Mouse (Mus musculus) bone marrow macrophage, adult 2 months (primary cell): Measurements from ENCODE around the gene Bnip3. TPM values are rescaled to one million over a fixed set of nuclear protein-coding genes. Genes with fewer than 3 reads are reported as not detected.
A peak's percentile ranks its signal among the peaks of the same experiment; 100 is the strongest.

Source experiments
- H3K27ac ChIP-seq: 2 replicates; pipeline ENCODE4 v1.5.1; 2012; ENCODE audit warnings: low read depth, low read length; ENCODE audit not compliant: insufficient read depth
- H3K4me1 ChIP-seq: 2 replicates; pipeline ENCODE4 v1.6.1; 2012; ENCODE audit warnings: low read length; ENCODE audit not compliant: control insufficient read depth, insufficient read depth
- H3K4me3 ChIP-seq: 2 replicates; pipeline ENCODE4 v1.5.1; 2012; ENCODE audit warnings: mild to moderate bottlenecking, low read length, moderate library complexity; ENCODE audit not compliant: insufficient read depth
- CTCF ChIP-seq: IDR thresholded peaks from 2 replicates; pipeline ENCODE4 v1.5.1; 2012; ENCODE audit warnings: low read depth, mild to moderate bottlenecking, low read length, moderate library complexity
- POLR2A ChIP-seq: IDR thresholded peaks from 2 replicates; pipeline ENCODE4 v1.6.1; 2012; ENCODE audit warnings: mild to moderate bottlenecking, low read depth, low read length, borderline replicate concordance
- polyA plus RNA-seq: library from polyadenylated mRNA; stranded (reverse); fragments of >200 nt; gene quantifications from 2 replicates; pipeline ENCODE4 v1.2.4, GENCODE M21; 2012; ENCODE audit not compliant: missing spikeins, insufficient read depth, insufficient read length

Gene Bnip3
- polyA plus RNA-seq, 1 experiment: 42.6 TPM

DNA sequence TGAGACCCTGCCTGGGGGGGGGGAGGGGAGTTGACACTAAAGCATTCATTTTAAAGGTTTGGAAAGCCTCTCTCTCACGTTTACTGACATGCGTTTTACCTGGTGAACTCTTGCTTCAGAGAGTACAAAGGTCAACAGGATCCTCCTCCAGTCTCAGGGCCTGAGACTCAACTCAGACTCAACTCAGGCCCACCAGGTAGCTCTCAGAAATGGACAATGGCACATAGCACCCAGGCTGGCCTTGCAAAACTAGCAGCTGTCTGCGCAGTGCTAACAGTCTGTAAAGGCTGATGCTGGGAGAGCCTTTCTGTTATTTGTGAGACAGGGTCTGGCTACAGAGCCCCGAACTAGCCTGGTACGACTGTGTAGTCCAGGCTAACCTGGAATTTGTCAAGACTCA, 1.3 kb downstream of the Bnip3 start:
- H3K4me1 ChIP-seq: peaks cover 25% of the 10 kb centered on the region
- peak overlapping the region; percentile 77 for H3K4me3 ChIP-seq
- H3K27ac ChIP-seq: no peak overlapping the region
- TF ChIP-seq POLR2A (no peak), CTCF (no peak)

DNA sequence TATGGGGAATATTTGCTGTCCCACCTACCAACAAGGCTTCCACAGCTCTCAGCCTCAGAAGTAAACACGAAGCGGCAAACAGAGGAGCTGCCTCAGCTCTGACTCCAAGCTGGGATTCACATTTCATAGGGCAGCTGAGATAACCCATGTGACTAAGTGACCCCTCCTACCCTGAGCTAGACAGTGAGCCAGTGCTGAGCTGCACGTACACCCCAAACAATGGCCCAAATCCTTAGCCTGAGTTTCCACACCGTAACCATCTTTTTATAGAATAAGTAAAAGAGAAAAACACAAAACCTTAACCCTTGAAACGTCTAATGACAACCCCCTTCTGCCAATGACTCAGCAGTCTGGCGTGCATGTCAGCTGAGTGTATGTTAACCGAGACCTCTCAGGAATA, 2.3 kb downstream of the Bnip3 start:
- peaks cover 25% of the 10 kb centered on the region for H3K4me1 ChIP-seq
- TF ChIP-seq CTCF (no peak), POLR2A (no peak)
- 0 out of 2 replicates have a peak overlapping the region, but pooled peaks have one; percentile 3 for H3K4me3 ChIP-seq
- H3K27ac ChIP-seq: no peak overlapping the region

DNA sequence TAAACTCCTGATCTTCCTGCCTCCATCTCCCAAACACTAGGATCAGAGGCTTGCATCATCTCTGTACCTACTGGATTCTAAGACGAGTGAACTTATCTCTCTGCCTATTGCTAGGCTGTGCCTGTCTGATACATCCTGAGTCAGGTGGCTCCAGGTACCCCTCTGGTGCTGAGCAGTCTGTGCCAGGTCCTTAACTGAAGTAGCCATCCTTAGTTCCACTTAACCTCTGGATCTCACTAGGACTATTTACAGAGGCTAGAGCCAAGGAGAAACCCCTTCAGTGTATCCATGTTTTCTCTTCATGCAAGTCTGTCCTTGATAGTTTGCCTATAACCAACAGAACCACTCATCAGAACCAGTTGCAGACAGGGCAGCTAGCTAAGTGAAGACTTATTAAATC, 2.9 kb downstream of the Bnip3 start:
- Histone ChIP-seq H3K4me3 (no peak overlapping the region), H3K27ac (no peak overlapping the region), H3K4me1 (peaks cover 25% of the 10 kb centered on the region)
- TF ChIP-seq CTCF (no peak), POLR2A (no peak)

DNA sequence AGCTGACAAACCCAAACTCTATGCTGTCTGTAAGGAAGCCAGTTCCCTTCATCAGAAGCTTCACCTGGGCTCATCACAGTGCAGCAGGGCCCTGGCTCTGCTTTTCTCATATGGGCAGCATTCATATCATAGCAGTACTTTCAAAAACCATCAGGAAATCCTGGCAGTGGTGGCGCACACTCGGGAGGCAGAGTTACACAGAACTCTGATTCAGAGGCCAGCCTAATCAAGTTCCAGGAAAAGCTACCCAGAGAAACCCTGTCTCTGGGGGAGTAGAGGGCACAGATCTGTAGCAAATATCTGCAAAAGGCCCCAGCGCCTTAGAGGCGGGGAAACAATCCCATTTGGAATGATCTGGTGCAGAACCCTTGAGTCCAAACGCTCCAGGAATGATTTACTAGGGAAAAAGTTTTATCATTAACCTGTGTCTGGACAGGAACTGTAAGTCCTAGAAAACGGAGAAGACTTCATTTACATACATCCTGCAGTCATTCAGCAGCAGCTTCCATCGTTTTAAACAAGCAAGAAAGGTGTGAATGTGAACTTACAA, 5.4 kb downstream of the Bnip3 start:
- TF ChIP-seq CTCF (no peak), POLR2A (no peak)
- H3K27ac ChIP-seq: no peak overlapping the region
- H3K4me3 ChIP-seq: no peak overlapping the region
- H3K4me1 ChIP-seq: peaks cover 16% of the 10 kb centered on the region

DNA sequence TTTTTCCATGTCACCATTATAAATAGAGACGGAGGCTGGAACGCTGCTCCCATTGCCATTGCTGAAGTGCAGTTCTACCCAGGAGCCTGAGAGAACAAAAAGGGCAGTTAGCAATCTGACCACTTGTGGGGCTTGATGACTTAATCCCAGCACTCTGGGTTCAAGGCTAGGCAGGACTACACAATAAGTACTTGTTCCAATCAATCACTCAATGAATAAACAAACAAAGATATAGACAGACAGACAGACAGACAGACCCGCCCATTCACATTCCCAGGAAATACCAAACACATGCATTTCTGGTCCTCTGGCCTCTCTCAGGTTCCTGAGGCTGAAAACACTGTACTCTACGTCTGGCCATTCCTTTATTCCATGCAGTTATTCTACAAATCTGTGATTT, 10.6 kb downstream of the Bnip3 start:
- Histone ChIP-seq H3K27ac (no peak overlapping the region), H3K4me1 (0 out of 2 replicates have a peak, but pooled peaks cover 2% of the 10 kb centered on the region), H3K4me3 (no peak overlapping the region)
- TF ChIP-seq CTCF (no peak), POLR2A (no peak)

DNA sequence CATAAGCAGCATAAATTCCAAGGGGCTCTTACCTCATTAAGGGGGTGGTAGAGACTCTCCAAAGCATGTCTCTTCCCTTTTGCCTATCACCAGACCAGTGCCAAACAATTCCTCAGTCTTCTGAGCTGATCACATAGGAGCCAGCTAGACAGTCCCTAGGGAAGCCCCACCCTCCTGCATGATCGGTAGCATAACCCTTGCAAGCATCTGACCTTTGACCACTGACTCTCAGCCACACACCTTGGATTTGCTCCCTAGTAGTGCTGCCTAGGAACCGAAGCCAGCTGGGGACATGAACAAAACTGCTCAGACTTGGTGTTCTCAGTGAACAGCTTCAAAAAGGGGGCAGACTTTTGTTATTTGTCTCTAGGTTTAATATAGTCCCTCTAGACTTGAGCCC, 11.2 kb downstream of the Bnip3 start:
- TF ChIP-seq CTCF (no peak), POLR2A (no peak)
- H3K4me1 ChIP-seq: 0 out of 2 replicates have a peak, but pooled peaks cover 2% of the 10 kb centered on the region

DNA sequence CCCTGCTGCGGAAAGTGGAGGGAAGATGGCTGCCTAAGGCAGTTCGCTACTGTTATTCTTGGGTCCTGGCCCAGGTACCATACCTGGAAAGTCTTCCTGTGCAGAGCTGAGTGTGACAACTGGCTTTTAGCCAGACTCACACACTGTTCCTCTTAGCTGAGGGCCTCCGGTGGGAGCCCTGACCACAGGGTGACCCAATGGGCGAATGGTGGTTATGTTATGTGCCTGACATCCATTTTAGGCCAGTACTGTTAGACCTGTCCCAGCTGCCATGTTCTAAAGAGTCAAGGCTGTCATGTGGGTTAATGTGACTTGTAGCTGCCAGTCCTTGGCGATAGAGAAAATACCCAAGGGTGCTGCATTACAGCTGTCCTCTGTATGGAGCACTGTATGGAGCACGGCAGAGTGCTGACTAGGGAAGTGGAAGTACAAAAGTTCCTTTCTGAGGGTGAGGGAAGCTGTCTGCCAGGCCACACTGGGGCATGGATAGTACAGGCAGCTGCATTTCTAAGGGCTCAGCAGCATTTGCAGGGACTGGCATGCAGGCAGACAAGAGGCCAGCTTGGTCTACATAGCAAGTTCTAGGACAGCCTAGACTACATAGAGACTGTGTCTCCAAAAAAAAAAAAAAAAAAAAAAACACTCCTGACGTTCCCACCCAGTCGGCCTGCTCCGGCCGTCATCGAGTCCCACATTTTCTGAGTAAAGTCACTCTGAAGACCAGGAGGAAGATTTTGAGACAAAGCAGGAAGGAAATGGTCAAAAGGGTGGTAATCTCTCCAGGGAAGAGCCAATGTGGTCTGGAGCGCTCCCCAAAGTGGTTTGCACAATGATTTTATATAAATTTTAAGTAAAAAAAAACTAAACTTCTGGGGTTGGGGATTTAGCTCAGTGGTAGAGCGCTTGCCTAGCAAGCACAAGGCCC, 23.7 kb downstream of the Bnip3 start:
- Histone ChIP-seq H3K4me3 (no peak overlapping the region), H3K27ac (no peak overlapping the region), H3K4me1 (no peaks in the 10 kb centered on the region)
- TF ChIP-seq CTCF: no peak
- TF ChIP-seq POLR2A: no peak

More for the DNA sequence above, 11.2 kb downstream of the Bnip3 start:
- no peak overlapping the region for H3K4me3 ChIP-seq
- H3K27ac ChIP-seq: no peak overlapping the region

DNA sequence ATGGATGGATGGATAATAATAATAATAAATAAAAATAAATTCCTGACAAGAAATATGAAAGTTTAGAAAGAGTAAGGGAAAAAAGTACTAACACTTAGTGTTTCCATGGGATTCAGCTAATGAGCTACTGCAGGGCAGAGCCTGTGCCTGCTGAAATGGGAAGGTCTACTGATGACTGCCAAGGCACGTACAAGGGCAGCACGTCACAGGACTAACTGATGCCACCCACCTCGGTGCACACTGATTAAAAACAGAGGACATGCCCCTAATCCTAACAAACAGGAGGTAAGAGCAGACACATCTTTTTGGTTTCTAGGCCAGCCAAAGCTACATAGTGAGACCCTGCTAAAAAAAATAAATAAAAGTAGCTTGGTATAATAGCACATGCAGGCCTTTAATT, 25.6 kb downstream of the Bnip3 start:
- no peak overlapping the region for H3K4me3 ChIP-seq
- H3K4me1 ChIP-seq: no peaks in the 10 kb centered on the region
- TF ChIP-seq POLR2A: no peak
- TF ChIP-seq CTCF: no peak
- no peak overlapping the region for H3K27ac ChIP-seq

DNA sequence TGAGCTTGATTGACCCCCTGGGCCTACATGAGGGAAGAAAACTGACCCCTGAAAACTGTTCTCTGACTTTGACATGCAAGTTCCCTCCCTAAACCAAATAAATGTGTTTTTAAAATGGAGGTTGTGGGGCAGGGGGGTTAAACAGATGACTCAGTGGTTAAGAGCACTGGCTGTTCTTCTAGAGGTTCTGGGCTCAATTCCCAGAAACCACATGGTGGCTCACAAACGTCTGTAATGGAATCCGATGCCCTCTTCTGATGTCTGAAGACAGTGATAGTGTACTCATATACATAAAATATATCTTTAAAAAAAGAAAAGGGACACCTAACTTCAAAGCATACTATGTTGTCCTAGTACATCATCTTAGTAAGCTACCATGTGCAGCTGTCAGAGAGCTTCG, 34.3 kb downstream of the Bnip3 start:
- Histone ChIP-seq H3K4me1 (no peaks in the 10 kb centered on the region), H3K27ac (no peak overlapping the region), H3K4me3 (no peak overlapping the region)
- TF ChIP-seq CTCF: no peak
- no peak for TF ChIP-seq POLR2A

DNA sequence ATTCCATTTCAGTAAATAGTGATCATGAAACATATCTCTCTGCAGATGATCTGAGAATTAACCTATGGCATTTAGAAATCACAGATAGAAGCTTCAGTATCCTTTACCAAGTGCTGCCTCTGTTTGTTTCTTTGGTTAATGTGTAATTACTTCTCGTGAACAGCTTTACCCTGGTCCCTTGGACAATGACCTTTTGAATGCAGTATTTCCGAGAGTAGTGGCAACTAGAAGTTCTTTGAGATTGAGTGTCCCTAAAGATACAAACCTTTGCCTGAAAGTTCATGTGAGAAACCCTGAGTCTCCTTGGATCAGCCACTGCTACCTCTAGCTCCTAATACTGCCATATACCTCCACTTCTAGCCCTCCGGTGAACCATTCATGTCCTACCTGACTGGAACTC, 36.4 kb downstream of the Bnip3 start:
- TF ChIP-seq POLR2A (no peak), CTCF (no peak)
- no peak overlapping the region for H3K27ac ChIP-seq
- no peaks in the 10 kb centered on the region for H3K4me1 ChIP-seq
- no peak overlapping the region for H3K4me3 ChIP-seq
